Mouse (Mus musculus) heart, postnatal 0 days (tissue): Measurements from ENCODE around the gene A830005F24Rik. TPM values are rescaled to one million over a fixed set of nuclear protein-coding genes. Genes with fewer than 3 reads are reported as not detected.
"Not testable (repeated sequence)": the region's sequence is repeated elsewhere in the genome, so short reads cannot be mapped to it uniquely, and the experiment has no call there.

Experiments
- ATAC-seq: fragments of 200-750 bp; cut with Nextera tagmentation; 2 replicates; pipeline ENCODE4 v1.8.0; 2017; ENCODE audit warnings: low read depth, moderate number of reproducible peaks, moderate library complexity; ENCODE audit not compliant: insufficient read depth
- DNase-seq: peaks from one replicate; pipeline ENCODE4 v3.0.0-alpha.2; 2016; ENCODE audit warnings: low spot score
- H3K27ac ChIP-seq: fragments of 300-500 bp; sonication (generic); 2 replicates; pipeline ENCODE4 v1.5.1; 2014; ENCODE audit warnings: low read depth, mild to moderate bottlenecking
- H3K27me3 ChIP-seq: fragments of 300-500 bp; sonication (generic); 2 replicates; pipeline ENCODE4 v1.6.1; 2014; ENCODE audit warnings: low read length, mixed read lengths; ENCODE audit not compliant: control insufficient read depth, insufficient read depth
- H3K36me3 ChIP-seq: fragments of 300-500 bp; sonication (generic); replicated peaks from 2 replicates; pipeline ENCODE4 v1.6.1; 2014; ENCODE audit warnings: low read length, mixed read lengths; ENCODE audit not compliant: control insufficient read depth, insufficient read depth
- H3K4me1 ChIP-seq: fragments of 300-500 bp; sonication (generic); 2 replicates; pipeline ENCODE4 v1.6.1; 2014; ENCODE audit warnings: antibody characterized with exemption; ENCODE audit not compliant: control insufficient read depth, insufficient read depth
- H3K4me2 ChIP-seq: fragments of 300-500 bp; sonication (generic); 2 replicates; pipeline ENCODE4 v1.6.1; 2014; ENCODE audit warnings: low read depth, mild to moderate bottlenecking, low read length, moderate library complexity
- H3K4me3 ChIP-seq: fragments of 300-500 bp; sonication (generic); 2 replicates; pipeline ENCODE4 v1.5.1; 2014; ENCODE audit warnings: low read depth, low read length
- H3K9ac ChIP-seq: fragments of 300-500 bp; sonication (generic); replicated peaks from 2 replicates; pipeline ENCODE4 v1.6.1; 2014; ENCODE audit warnings: low read depth, low read length, mixed read lengths
- H3K9me3 ChIP-seq: fragments of 300-500 bp; sonication (generic); replicated peaks from 2 replicates; pipeline ENCODE4 v1.6.1; 2016; ENCODE audit warnings: low read length; ENCODE audit not compliant: control insufficient read depth
- CTCF ChIP-seq: IDR thresholded peaks from 2 replicates; pipeline ENCODE4 v1.5.1; 2016; ENCODE audit warnings: antibody characterized with exemption, control low read depth, low read depth
- EP300 ChIP-seq: IDR thresholded peaks from 2 replicates; pipeline ENCODE4 v1.6.1; 2016; ENCODE audit warnings: antibody characterized with exemption, low read depth
- WGBS: fragments of 180-500 bp; shearing (Covaris S2); extraction: QIAGEN DNeasy Blood & Tissue Kit; methylation state at CpG from one replicate; pipeline ENCODE4 v1.1.7; 2014; 5-methylcytosine and 5-hydroxymethylcytosine counted together
- polyA plus RNA-seq: library from polyadenylated mRNA; unstranded; fragments of >200 nt; fragmentation: Nextera tagmentation; extraction: Ambion mirVana; gene quantifications from 2 replicates; pipeline ENCODE4 v1.2.1, GENCODE M21; 2015
- total RNA-seq: library from RNA; depleted of rRNA; stranded (reverse); fragments of >200 nt; gene quantifications from 2 replicates; pipeline ENCODE4 v1.2.3, GENCODE M21; 2014; ENCODE audit warnings: low replicate concordance

A830005F24Rik gene
- total and polyA plus RNA-seq, 2 experiments from 2014 or later: 0.20 TPM; not detected in 1

- DNase-seq: no peak
- peaks cover 22% of the 10 kb centered on the region for H3K36me3 ChIP-seq
- no peaks in the 10 kb centered on the region for H3K27me3 ChIP-seq
- H3K9me3 ChIP-seq: no peaks in the 10 kb centered on the region
- WGBS: 79% methylated on average over 9 of the region's 9 CpGs
- no peak overlapping the region for H3K9ac ChIP-seq
- no peak overlapping the region for H3K27ac ChIP-seq
- no peak for TF ChIP-seq CTCF
- no peak for TF ChIP-seq EP300
- ATAC-seq: no peak
- peaks cover 6% of the 10 kb centered on the region; the same call in 1 of the 2 replicates for H3K4me1 ChIP-seq
- no peak overlapping the region for H3K4me3 ChIP-seq
- H3K4me2 ChIP-seq: no peak overlapping the region
These were observed 4.7 kb upstream of the A830005F24Rik start for GRCm38 (mm10) chr13:48508661-48509060.

GRCm38 (mm10) chr13:48515861-48516260, 2.5 kb downstream of the A830005F24Rik start:
- no peak overlapping the region for H3K4me3 ChIP-seq
- ATAC-seq (no peak), DNase-seq (no peak)
- no peak for TF ChIP-seq EP300
- no peak for TF ChIP-seq CTCF
- H3K9ac ChIP-seq: no peak overlapping the region
- no peak overlapping the region for H3K4me2 ChIP-seq
- H3K27me3 ChIP-seq: no peaks in the 10 kb centered on the region
- peaks cover 6% of the 10 kb centered on the region; the same call in 1 of the 2 replicates for H3K4me1 ChIP-seq
- peaks cover 4% of the 10 kb centered on the region; the same call in 1 of the 2 replicates for H3K9me3 ChIP-seq
- WGBS: 78% methylated on average over 4 of the region's 4 CpGs
- no peaks in the 10 kb centered on the region for H3K36me3 ChIP-seq
- no peak overlapping the region; the same call in 1 of the 2 replicates for H3K27ac ChIP-seq

DNA sequence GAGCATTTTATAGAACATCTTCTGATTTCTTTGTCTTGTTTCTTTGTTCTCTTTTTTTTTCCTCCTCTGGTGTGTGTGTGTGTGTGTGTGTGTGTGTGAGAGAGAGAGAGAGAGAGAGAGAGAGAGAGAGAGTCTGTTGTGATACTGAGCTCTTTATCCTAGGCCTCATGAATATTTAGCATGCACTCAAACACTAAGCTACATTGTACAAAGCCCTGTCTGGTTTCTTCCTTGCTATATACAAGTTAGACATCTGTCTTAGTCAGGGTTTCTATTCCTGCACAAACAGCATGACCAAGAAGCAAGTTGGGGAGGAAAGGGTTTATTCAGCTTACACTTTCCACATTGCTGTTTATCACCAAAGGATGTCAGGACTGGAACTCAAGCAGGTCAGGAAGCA, 5.8 kb downstream of the A830005F24Rik start:
- not testable (repeated sequence) for H3K9me3 ChIP-seq, H3K4me3 ChIP-seq, H3K27ac ChIP-seq, ATAC-seq, H3K36me3 ChIP-seq, H3K9ac ChIP-seq, H3K4me2 ChIP-seq, H3K4me1 ChIP-seq, DNase-seq, H3K27me3 ChIP-seq

- H3K4me1 ChIP-seq: no peaks in the 10 kb centered on the region
- WGBS: 66% methylated on average over 5 of the region's 5 CpGs
- ATAC-seq: no peak
These were observed 12.4 kb downstream of the A830005F24Rik start for GRCm38 (mm10) chr13:48525745-48526144.

GRCm38 (mm10) chr13:48528123-48528871, 14.9 kb downstream of the A830005F24Rik start:
- ATAC-seq: peak; percentile 71
- H3K27me3 ChIP-seq: no peaks in the 10 kb centered on the region
- DNase-seq: peak; percentile 61
- 49% methylated on average over 15 of the region's 15 CpGs for WGBS
- no peak overlapping the region for H3K27ac ChIP-seq
- TF ChIP-seq EP300: no peak
- TF ChIP-seq CTCF: peak; percentile 90
- H3K4me2 ChIP-seq: no peak overlapping the region
- H3K9ac ChIP-seq: no peak overlapping the region
- H3K36me3 ChIP-seq: no peaks in the 10 kb centered on the region
- H3K9me3 ChIP-seq: no peaks in the 10 kb centered on the region
- H3K4me3 ChIP-seq: no peak overlapping the region
- H3K4me1 ChIP-seq: no peaks in the 10 kb centered on the region

More at GRCm38 (mm10) chr13:48525745-48526144, 12.4 kb downstream of the A830005F24Rik start:
- H3K27ac ChIP-seq: no peak overlapping the region
- H3K36me3 ChIP-seq: no peaks in the 10 kb centered on the region
- H3K9ac ChIP-seq: no peak overlapping the region
- TF ChIP-seq CTCF (no peak), EP300 (no peak)
- H3K4me3 ChIP-seq: no peak overlapping the region
- H3K27me3 ChIP-seq: no peaks in the 10 kb centered on the region
- peak; percentile 5 for DNase-seq
- H3K9me3 ChIP-seq: no peaks in the 10 kb centered on the region
- H3K4me2 ChIP-seq: no peak overlapping the region

DNA sequence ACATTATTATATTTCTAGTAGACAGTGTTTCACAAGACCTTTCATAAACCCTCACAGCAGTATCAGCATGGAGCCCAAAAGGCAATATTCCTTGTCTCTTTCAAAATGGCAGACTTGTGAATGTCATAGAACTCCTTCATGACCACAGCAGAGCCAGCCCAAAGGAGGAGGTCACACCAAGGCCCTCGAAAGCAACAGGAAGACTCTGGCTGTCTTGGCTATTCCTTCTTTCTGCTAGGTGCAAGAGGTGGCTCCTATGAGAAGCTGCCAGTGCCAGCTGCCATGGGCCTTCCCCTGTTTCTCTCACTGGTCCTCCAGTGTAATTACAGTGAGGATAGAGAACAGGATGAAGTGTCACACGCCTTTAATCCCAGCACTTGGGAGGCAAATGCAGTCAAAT, 15.7 kb downstream of the A830005F24Rik start:
- ATAC-seq (no peak), DNase-seq (peak; percentile 4)
- TF ChIP-seq CTCF (no peak), EP300 (no peak)
- WGBS: 35% methylated on average over 2 of the region's 2 CpGs
- no peaks in the 10 kb centered on the region for H3K9me3 ChIP-seq
- no peak overlapping the region for H3K4me3 ChIP-seq
- H3K4me2 ChIP-seq: no peak overlapping the region
- H3K36me3 ChIP-seq: no peaks in the 10 kb centered on the region
- no peak overlapping the region for H3K27ac ChIP-seq
- no peak overlapping the region for H3K9ac ChIP-seq
- no peaks in the 10 kb centered on the region for H3K4me1 ChIP-seq
- no peaks in the 10 kb centered on the region for H3K27me3 ChIP-seq
